Mouse (Mus musculus): ENCODE measurements around the gene Fzd2.

Fzd2 gene

DNA sequence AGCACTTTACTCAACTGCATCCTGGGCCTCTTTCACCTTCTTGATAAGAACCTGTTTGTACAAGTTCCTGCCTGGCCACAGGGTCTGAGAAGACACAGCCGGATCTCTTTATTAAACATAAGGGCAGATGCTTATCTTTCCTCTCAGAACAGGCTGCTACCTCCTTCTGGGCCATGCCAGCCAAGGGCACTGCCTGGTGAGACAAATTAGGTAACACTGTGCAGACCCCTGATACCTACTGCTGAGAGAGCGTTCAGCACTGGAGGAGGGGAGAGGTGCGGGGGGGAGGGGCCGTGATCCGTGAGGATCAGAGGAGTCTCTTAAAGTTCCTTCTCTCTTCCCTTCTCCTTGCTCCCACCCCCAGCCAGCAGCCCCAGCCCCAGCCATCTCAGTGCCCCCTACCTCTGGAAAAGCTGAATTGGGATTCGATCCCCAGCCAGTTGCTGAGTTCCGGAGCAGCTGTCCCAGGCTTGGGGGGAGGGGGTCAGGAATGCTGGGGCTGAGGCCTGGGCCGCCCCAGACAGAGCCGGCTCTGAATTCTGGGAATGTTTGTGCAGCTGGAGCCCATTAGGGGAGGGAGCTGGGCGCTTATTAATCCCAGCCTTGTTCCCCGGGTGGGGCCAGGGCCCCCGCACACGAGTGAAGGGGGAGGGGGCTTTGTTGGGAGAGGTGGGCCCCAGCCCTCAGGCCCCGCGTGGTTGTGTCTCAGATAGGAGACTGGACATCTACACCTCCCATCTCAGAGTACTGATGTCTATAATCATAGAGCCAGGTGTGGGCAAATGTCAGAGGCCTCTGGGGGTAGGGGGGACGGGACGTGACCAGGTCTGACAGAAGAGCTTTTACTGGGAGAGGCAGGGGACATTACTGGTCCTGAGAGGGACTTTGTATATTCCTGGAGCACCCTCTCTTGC, 19.9 kb downstream of the Fzd2 start:
- in situ Hi-C loops (cut with MboI) = no loop called here

DNA sequence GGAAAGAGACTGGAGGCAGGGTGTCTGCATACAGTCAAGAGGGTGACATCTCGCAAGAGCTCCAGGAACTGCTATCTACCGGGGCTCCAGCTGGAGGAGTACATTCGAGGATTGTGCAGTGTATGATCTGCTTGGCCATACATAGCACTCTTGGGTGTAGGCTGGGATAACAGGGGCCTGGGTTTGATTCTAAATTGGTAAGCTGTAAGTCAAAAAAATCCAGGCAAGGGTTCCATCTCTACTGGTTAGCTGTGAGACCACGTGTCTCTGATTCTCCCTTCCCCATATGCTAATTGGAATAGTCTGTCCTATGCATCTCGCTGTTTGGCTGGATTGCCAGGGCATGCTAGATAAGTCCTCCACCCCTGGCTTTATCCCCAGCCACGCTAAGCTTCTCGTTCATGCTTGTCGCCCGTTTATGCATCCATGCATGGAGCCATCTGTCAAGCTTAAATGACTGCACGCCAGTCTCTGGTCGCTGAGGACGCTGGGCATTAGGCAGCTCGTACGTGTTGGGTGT, 20.8 kb downstream of the Fzd2 start:
- in situ Hi-C loops (cut with MboI) = no loop called here

DNA sequence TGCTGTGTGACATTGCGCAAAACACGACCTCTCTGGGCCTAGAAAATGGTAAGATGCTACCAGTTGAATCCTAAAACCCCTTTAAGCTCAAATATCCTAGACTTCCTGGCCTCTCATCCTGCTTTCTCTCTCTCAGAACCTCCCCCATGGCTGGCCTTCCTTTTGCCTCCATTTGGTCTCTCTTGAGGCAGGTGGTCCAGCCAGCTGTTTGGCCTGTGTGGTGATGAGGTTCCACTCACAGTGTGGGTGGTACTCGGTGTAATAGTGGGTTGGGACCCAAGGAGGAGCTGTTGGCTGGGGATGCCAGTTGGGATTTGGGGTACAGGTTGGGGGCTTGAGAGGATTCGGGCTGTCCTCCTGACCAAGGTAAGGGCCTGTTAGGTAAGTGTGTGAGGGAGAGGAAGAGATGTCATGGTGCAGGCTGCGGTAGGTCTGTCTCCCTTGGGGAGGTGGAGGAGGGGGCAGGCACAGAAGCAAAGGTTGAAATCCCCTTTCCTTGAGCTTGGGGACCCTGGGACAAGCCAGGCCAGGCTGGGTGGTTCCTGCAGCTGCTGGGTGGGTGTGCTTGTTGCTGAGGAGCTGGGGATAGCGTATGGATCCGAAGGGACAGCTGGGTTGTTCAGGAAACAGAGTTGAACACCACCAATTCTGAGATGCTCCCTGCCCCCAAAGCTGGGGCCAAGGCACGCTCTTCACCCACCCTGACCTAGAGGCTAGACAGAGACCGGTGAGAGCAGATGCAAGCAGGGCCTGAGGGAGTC, 23.2 kb downstream of the Fzd2 start:
- in situ Hi-C loops (cut with MboI) = no loop called here

DNA sequence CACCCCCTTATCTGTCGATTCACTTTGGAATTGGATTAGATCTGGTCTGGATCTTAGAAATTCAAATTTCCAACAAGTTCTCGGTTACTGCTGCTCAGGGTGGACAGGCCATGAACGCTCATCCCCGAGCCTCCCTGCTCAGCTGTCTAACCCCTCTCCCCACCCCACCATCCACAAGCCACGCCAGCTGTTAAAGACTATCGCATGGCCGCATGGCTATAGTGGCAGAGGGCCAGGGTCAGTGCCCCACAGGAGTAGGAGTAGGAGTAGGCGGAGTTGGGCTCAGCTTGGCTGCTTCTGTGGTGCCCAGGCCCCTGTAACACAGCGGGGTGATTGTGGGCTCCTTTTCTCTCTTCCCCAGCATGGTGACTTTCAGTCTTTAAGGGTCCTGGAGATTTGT, 24.3 kb downstream of the Fzd2 start:
- in situ Hi-C loops (cut with MboI) = no loop called here

DNA sequence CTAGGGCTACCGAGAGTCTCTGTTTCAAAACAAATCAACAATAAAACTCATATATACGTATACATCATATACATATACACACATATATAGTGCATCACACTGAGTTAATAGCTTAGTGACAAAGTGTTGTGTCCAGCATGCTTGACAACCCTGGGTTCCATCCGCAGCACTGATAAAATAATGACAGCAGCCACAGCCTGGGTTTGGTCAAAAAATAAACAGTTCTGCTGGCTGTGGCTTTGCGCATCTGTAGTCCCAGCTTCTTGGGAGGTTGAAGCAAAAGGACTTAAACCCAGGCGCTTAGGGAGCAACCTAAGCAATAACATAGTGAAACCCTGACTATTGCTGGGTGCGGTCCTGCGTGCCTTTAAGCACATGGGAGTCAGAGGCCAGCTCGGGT, 25.2 kb downstream of the Fzd2 start:
- in situ Hi-C loops (cut with MboI) = no loop called here

DNA sequence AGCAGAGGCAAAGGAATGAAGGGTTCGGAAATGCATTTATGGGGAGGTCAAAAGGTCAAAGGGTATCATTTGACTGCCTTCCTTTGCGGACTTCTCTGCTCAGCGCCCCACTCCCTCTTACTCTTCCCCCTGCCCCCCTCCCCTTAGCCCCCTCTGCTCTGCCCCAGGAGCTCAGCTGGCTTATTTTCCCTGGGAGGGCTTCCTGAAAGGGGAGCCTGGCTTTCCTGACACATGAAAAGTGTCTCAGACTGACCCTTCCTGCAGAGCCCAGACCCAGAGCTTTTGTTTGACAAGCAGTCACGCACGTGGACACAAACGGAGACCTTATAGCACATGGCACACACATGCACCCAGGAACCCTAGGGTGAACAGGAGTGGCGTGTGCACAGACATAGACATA, 26.5 kb downstream of the Fzd2 start:
- in situ Hi-C loops (cut with MboI) = no loop called here

DNA sequence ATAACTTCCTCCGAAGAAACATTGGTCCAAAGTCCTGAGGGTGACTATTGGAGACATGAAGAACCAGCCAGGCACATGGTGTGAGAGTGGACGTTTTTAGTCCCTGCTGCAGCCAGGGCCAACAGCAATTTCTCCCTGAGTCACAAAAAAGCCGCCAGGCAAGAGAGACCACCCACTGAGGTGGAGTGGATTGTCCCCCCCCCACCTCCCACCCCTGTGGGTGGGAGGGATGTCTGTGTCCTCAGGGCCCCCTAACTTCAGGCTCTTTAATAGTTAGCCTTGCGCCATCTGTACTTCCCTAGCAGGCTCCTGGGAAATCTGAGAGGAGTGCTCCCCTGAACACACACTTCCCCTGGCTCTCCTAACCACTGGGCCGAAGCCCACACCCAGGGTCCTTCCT, 27.0 kb downstream of the Fzd2 start:
- in situ Hi-C loops (cut with MboI) = no loop called here

DNA sequence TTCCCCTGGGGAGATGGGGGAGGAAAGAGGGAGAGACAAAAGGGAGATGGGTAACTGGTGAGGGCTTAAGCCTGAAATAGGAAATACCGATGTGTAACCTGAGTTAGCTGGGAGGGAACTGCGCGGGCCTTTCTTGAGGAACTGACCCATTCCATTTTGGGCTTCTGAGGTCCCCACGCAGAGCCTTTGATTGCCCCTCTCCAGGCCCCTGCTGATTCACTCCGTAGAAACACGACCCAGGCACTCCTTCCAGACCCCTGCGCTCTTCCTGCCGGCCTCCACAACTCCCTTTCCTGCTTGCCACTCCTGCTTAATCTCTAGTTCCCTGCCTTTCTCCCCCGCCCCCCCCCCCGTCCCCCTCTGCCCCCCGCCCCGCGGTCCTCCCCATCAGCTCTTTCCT, 28.5 kb downstream of the Fzd2 start:
- in situ Hi-C loops (cut with MboI) = no loop called here

DNA sequence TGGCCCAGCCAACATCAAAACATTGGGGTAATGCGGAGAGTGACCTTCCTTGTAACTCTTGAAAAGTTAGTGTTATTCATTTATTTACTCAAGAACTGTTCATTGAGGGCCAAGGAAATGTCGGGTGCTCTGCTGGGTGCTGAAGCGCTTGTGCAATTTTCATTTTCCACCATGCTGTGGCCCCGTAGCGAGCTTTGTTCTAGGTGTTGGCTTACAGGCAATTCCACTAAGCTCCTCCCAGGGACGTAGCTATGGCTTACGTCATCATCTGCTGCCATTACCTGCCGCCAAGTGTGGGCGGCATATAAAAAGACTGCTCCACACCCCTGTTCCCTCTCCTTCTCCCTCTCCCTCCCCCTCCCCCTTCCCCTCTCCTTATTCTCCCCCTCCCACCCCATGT, 29.2 kb downstream of the Fzd2 start:
- in situ Hi-C loops (cut with MboI) = no loop called here

DNA sequence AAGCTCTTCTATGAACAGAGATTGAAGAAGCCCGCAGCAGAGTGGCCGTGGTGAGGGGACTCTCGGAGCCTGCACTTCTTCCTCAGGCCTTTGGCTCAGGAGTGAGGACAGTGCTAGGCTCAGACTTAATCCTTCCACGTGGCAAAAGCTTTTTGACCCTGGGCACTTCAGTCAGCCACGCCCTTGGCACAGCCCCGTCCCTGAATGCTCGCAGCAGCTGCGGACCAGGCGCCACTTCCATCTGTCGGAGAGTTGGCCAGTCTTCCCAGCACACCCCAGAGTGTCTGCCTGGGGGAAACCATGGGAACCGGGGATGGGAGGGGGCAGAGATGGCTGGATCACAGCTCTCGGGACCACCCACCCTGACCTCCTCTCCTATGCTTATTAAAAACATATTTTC, 32.7 kb downstream of the Fzd2 start:
- in situ Hi-C loops (cut with MboI) = no loop called here

DNA sequence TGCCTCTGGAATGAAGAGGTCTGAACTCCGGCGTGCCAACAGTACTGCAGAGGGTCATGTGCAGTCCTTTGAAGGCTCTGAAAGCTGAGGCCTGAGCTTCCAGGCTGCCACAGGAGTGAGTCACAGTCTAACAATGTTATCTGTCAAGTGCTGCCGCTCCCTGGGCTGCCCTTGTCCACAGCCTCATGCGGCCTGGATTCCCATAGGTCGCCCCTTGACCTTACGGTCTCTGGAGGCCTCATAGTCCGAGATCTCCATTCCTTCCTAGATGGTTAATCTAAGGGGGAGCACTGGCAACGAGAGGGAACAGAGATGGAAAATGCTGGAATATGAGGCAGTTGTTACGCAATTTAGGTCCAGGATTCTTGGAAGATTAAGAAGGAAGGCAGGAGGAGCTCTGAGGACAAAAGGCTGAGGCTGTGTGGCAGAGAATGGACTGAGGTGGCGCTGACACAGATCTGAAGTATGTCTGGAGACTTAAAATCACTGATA, 39.7 kb downstream of the Fzd2 start:
- in situ Hi-C loops (cut with MboI) = no loop called here

DNA sequence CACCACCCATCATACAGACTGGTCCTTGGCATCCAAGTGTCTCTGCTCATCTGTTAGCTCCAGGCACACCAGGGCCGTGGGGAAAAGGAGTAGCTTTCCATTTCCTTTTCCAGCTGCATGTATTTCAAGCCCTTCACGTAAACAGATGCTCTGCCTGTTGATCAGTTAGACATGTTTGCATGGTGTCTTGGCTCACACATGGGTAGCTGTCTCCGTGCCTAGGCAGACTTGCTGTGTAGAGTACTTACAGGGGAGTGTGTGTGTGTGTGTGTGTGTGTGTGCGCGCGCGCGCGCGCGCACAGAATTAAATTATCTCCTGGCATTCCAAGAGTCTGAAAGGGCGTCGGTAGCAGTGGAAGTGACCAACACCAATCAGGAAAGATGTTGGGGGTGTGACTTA, 42.0 kb downstream of the Fzd2 start:
- in situ Hi-C loops (cut with MboI) = no loop called here

DNA sequence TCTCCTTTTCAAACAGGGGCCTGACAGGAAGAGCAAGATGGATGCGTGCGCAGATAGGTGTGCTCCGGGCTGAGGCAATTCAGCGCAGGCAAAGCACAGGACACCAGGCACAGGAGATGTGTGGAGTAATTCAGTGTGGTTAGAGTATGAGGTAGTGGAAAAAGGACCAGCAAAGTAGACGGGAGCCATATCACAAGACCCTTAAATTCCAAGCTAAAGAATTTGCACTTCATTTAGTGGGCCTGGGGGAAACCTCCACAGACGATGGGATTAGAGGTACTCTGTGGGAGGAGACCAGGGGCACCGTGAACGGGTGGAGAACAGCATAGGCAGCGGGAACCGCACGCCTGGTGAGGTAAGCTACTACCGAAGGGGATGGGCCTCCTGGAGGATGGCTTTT, 43.7 kb downstream of the Fzd2 start:
- in situ Hi-C loops (cut with MboI) = no loop called here

DNA sequence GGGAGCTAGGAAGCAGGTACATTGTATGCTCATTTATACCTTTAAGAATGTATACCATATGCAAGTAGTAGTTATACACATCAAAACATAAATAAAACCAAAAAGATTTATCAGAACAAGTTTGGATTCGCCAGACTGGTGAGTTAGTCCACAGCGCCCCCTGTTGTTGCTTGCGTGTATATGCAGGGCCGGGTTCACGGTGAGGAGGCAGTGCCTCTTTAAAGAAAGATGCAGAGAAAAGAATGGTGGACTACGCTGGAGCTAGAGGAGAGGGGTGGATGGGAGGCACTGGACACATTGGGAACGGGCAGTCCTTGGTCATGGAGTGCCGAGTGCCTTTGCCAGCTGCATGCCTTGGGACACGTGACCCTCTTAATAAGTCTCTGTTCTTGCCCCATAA, 47.2 kb downstream of the Fzd2 start:
- in situ Hi-C loops (cut with MboI) = no loop called here

DNA sequence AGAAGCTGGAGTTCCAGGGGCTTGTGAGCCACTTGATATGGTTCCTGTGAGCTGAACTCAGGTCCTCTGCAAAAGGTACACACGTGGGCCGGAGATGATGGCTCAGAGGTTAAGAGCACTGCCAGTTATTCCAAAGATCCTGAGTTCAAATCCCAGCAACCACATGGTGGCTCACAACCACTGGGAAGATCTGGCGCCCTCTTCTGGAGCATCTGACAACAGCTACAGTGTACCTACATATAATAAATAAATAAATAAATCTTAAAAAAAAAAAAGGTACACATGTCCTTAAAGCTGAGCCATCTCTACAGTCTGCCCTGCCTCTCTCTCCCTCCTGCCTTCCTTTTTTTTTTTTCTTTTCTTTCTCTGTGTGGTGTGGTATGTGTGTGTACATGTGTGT, 48.6 kb downstream of the Fzd2 start:
- in situ Hi-C loops (cut with MboI) = no loop called here

DNA sequence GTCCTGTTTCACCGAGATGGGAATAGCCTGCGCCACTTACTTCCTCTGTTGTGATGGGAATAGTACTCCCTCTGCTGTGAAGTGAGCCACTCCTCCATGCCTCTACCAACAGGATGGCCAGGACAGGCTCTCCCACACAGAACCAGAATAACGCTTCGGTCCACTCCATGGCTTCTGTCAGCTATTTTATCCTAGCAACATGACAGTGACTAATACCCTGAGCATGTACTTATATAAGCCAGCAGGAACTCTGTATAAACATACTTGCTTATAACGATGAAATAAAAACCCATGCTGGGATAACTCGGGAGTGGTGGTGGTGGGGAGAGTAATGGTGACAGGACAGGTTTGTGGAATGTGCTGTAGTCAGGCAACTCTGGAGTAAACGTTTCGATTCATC, 51.7 kb downstream of the Fzd2 start:
- in situ Hi-C loops (cut with MboI) = no loop called here

DNA sequence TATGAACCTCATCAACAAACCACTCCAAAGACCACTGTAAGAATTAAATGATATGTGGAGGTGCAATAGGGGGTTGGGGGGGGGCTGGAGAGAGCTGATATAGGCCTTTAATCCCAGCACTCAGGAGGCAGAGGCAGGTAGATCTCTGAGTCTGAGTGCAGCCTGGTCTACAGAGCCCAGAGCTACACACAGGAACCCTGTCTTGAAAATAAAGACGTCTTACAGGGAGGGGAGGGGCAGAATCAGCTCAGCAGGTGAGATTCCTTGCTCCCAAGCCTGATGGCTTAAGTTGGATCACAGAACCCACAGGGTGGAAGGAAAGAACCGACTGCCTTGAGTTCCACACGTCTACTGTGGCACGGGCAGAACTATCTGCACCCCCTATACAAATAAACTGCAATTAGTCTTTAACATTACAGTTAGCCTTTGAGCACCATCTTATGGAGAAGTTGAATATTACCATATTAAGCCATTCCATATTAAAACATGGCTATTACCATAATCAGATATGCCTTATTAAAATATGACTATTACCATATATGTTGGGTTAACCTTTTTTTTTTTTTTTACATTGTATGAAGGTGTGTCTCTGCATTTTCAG, 52.2 kb downstream of the Fzd2 start:
- in situ Hi-C loops (cut with MboI) = no loop called here

DNA sequence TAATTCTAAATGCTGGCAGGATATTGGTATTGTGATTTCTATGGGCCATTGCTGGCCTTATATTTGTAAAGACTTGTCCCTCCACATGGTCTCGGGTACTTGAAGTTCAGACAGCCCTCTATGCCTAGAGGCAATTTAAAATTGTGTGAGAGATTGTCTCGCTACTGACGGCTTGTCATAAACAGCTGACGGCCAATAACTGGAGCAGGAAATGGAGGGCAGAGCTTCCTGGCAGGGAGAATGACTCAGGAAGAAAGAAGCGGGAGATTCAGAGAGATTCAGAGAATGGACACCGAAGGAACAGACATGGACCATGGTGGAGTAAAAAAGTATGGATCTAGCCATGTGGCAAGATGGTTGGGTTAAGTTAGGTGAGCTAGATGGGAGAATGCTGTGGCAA, 52.7 kb downstream of the Fzd2 start:
- in situ Hi-C loops (cut with MboI) = no loop called here
